Comparison of ENCODE assay signal across 17 mouse cellular contexts in the genomic region with DNA sequence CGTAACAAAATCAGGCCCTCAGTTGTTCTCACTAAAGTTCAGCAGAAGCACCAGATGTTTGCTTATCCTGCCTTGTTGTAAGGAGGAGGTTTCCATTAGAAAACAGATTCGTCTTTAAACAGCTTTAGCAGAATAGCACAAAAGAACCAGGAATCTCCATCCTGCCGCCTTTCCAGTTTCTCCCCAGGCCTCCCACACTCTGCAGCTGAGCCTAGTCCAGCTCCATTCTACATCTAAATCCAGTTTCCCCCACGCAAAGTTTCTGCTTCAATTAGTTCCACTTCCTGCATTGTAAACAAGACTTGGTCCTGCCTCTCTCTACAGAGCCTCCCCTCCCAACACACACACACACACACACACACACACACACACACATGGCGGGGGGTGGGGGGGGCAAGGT.
A peak's percentile ranks its signal among the peaks of the same experiment; 100 is the strongest.
DNase-seq lines count a peak whose midpoint lies in the region; ATAC-seq and TF ChIP-seq lines count a peak whose summit lies in the region.
"Had no signal": no experiment of that assay in that cellular context is flagged by ENCODE, and none has a peak within 500 bp of the region (broad histone marks: within the 10 kb centered on the region; RNA-seq: fewer than 3 reads in every experiment).

No protein-coding gene starts in this region.

- H3K36me3 ChIP-seq in liver, postnatal 0 days (replicated peaks; ENCODE audit: insufficient read depth, low read length) = no peaks in the 10 kb centered on the region
- H3K36me3 ChIP-seq in liver, embryonic 11.5 days (ENCODE audit: control insufficient read depth, insufficient read depth, low read length) = no peaks in the 10 kb centered on the region
- H3K36me3 ChIP-seq: hindbrain, embryonic 12.5 days; limb, embryonic 15.5 days; midbrain, embryonic 13.5 days; neural tube, embryonic 13.5 days had no signal

- peak overlapping the region; percentile 31 for H3K27ac ChIP-seq in liver, postnatal 0 days (ENCODE audit: low read depth)
- H3K27ac ChIP-seq in liver, embryonic 11.5 days (ENCODE audit: low read depth, low read length) = no peak overlapping the region
- peak overlapping the region; percentile 30; the same call in 1 of the 2 replicates for H3K27ac ChIP-seq in brown adipose tissue, adult 24 weeks (replicated peaks; ENCODE audit: low read depth, low read length)
- H3K27ac ChIP-seq: hindbrain, embryonic 12.5 days; limb, embryonic 15.5 days; midbrain, embryonic 13.5 days; neural tube, embryonic 13.5 days had no signal

- no peak for TF ChIP-seq EP300 in liver, postnatal 0 days (IDR thresholded peaks at IDR 0.05; ENCODE audit: low read depth)

- H3K27me3 ChIP-seq in liver, postnatal 0 days (ENCODE audit: insufficient read depth, low read length) = no peaks in the 10 kb centered on the region
- no peaks in the 10 kb centered on the region for H3K27me3 ChIP-seq in liver, embryonic 11.5 days (replicated peaks; ENCODE audit: control insufficient read depth, insufficient read depth, low read length)
- H3K27me3 ChIP-seq: hindbrain, embryonic 12.5 days; limb, embryonic 15.5 days; midbrain, embryonic 13.5 days; neural tube, embryonic 13.5 days had no signal

- H3K4me2 ChIP-seq in liver, postnatal 0 days (ENCODE audit: low read depth, low read length) = no peak overlapping the region
- H3K4me2 ChIP-seq in liver, embryonic 11.5 days = no peak overlapping the region
- H3K4me2 ChIP-seq: hindbrain, embryonic 12.5 days; limb, embryonic 15.5 days; midbrain, embryonic 13.5 days; neural tube, embryonic 13.5 days had no signal

- DNase-seq in heart, postnatal 4 days = peak; percentile 17
- DNase-seq in heart, postnatal 36 days = no peak
- no peak for DNase-seq in liver, postnatal 0 days
- no peak for DNase-seq in liver, embryonic 11.5 days (ENCODE audit: low spot score)
- peak; percentile 5 for DNase-seq in layer of hippocampus, adult 9-10 months (ENCODE audit: low spot score)
- no peak for DNase-seq in gastrocnemius, adult 8-10 months (ENCODE audit: low spot score in 2 of 2)
- DNase-seq: adrenal gland, postnatal 25 days; cerebellum, adult 11-12 months; embryo, embryonic 11 days; kidney, adult 9 months; lung, postnatal 14 days; thymus, adult 18-20 months had no signal

- no peak for TF ChIP-seq CTCF in liver, postnatal 0 days (IDR thresholded peaks at IDR 0.05; ENCODE audit: low read depth)

- intact Hi-C loops in heart, postnatal 36 days (cut with DNase I) = loop anchor here (5.0 kb wide), 1 partner anchor 92 kb away; no protein-coding TSS in a partner anchor

- no peaks in the 10 kb centered on the region for H3K9me3 ChIP-seq in liver, postnatal 0 days (ENCODE audit: low read length)
- no peaks in the 10 kb centered on the region for H3K9me3 ChIP-seq in liver, embryonic 11.5 days (ENCODE audit: control insufficient read depth, low read length)
- H3K9me3 ChIP-seq: hindbrain, embryonic 12.5 days; limb, embryonic 15.5 days; midbrain, embryonic 13.5 days; neural tube, embryonic 13.5 days had no signal

- H3K4me3 ChIP-seq in liver, postnatal 0 days (ENCODE audit: low read depth, low read length) = no peak overlapping the region
- H3K4me3 ChIP-seq in liver, embryonic 11.5 days (ENCODE audit: low read depth, low read length) = no peak overlapping the region
- H3K4me3 ChIP-seq in brown adipose tissue, adult 24 weeks (ENCODE audit: insufficient read depth, low read depth, low read length) = no peak overlapping the region
- H3K4me3 ChIP-seq: hindbrain, embryonic 12.5 days; limb, embryonic 15.5 days; midbrain, embryonic 13.5 days; neural tube, embryonic 13.5 days had no signal

- 54% methylated on average over 5 of the region's 5 CpGs for WGBS in liver, postnatal 0 days (ENCODE audit: insufficient replicate concordance)
- WGBS in liver, embryonic 11.5 days = 73% methylated on average over 5 of the region's 5 CpGs

- H3K4me1 ChIP-seq in liver, postnatal 0 days (ENCODE audit: insufficient read depth) = no peaks in the 10 kb centered on the region
- H3K4me1 ChIP-seq in liver, embryonic 11.5 days (replicated peaks; ENCODE audit: control insufficient read depth, insufficient read depth, low read length) = no peaks in the 10 kb centered on the region
- peaks cover 3% of the 10 kb centered on the region; the same call in 1 of the 2 replicates for H3K4me1 ChIP-seq in brown adipose tissue, adult 24 weeks (ENCODE audit: control insufficient read depth, insufficient read depth, insufficient read length, low read length)
- H3K4me1 ChIP-seq: hindbrain, embryonic 12.5 days; limb, embryonic 15.5 days; midbrain, embryonic 13.5 days; neural tube, embryonic 13.5 days had no signal

- no peak for ATAC-seq in liver, postnatal 0 days
- ATAC-seq in liver, embryonic 11.5 days (replicated peaks; ENCODE audit: low FRiP score) = no peak
- ATAC-seq: midbrain, embryonic 13.5 days had no signal

- H3K9ac ChIP-seq in liver, postnatal 0 days (replicated peaks) = no peak overlapping the region
- no peak overlapping the region for H3K9ac ChIP-seq in liver, embryonic 11.5 days (ENCODE audit: low read depth, low read length)
- H3K9ac ChIP-seq: hindbrain, embryonic 12.5 days; limb, embryonic 15.5 days; midbrain, embryonic 13.5 days; neural tube, embryonic 13.5 days had no signal

Comparison
In these comparisons a context has a peak if more than half of its experiments do, and no peak if none do; other contexts are left out.
1. DNase-seq: peak in heart, postnatal 4 days (single experiment) and layer of hippocampus, adult 9-10 months (single experiment); none in heart, postnatal 36 days (0 of 2), liver, postnatal 0 days (single experiment), liver, embryonic 11.5 days (single experiment) and gastrocnemius, adult 8-10 months (0 of 2).